Mouse (Mus musculus): Measurements from ENCODE around the gene Dppa3. TPM values are rescaled to one million over a fixed set of nuclear protein-coding genes. Genes with fewer than 3 reads are reported as not detected.
"Not testable (repeated sequence)": the region's sequence is repeated elsewhere in the genome, so short reads cannot be mapped to it uniquely, and the experiment has no call there.

Dppa3 gene
- polyA plus RNA-seq, 1 experiment from 2014 or later, result not detected

DNA sequence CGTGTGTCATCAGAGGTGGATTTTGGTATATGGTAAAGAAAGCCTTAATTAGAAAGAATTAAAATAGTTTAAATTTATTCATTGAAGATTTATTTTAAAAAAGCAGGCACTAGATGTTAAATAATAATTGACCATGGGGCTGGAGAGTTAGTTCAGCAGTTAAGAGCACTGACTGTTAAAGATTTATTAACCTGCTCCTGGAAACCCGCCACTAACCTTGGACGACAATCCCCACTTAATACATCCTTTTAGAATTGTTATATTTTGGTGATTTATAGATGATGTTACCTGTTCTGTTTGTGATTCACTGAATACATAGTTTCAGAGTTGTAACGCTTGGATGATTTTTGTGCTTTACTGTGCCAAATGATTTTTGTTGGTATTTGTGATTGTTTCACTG is 11.4 kb downstream of the Dppa3 start:
- H3K4me2 ChIP-seq (ENCODE audit: low read depth, low read length); H3K27me3 ChIP-seq (ENCODE audit: control insufficient read depth, insufficient read depth, low read length); DNase-seq (ENCODE audit: low spot score); H3K9me3 ChIP-seq (replicated peaks; ENCODE audit: control insufficient read depth, low read length); H3K9ac ChIP-seq (replicated peaks; ENCODE audit: low read length); ATAC-seq (replicated peaks; ENCODE audit: insufficient number of reproducible peaks, low FRiP score, low TSS enrichment, low read depth); H3K4me3 ChIP-seq (ENCODE audit: low read depth, low read length); H3K4me1 ChIP-seq (ENCODE audit: control insufficient read depth, insufficient read depth, low read length); H3K27ac ChIP-seq (replicated peaks; ENCODE audit: low read depth, low read length); H3K36me3 ChIP-seq (replicated peaks; ENCODE audit: control insufficient read depth, insufficient read depth, low read depth, low read length): not testable (repeated sequence)
- WGBS, result 89% methylated on average over 4 of the region's 4 CpGs

DNA sequence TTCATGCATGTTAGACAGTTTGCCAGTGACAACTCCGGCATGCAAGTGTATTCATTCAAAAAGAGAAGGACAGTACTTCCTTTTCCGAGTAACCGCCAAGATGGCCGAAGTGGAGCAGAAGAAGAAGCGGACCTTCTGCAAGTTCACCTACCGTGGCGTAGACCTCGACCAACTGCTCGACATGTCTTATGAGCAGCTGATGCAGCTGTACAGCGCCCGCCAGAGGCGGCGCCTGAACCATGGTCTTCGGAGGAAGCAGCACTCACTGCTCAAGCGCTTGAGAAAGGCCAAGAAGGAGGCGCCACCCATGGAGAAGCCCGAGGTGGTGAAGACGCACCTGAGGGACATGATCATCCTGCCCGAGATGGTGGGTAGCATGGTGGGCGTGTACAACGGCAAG is 18.0 kb downstream of the Dppa3 start:
- H3K4me3 ChIP-seq (ENCODE audit: low read depth, low read length); H3K9ac ChIP-seq (replicated peaks; ENCODE audit: low read length); H3K9me3 ChIP-seq (replicated peaks; ENCODE audit: control insufficient read depth, low read length); H3K27me3 ChIP-seq (ENCODE audit: control insufficient read depth, insufficient read depth, low read length); H3K27ac ChIP-seq (replicated peaks; ENCODE audit: low read depth, low read length); H3K4me1 ChIP-seq (ENCODE audit: control insufficient read depth, insufficient read depth, low read length); DNase-seq (ENCODE audit: low spot score); ATAC-seq (replicated peaks; ENCODE audit: insufficient number of reproducible peaks, low FRiP score, low TSS enrichment, low read depth); H3K36me3 ChIP-seq (replicated peaks; ENCODE audit: control insufficient read depth, insufficient read depth, low read depth, low read length); H3K4me2 ChIP-seq (ENCODE audit: low read depth, low read length): not testable (repeated sequence)
- 95% methylated on average over 19 of the region's 21 CpGs for WGBS

DNA sequence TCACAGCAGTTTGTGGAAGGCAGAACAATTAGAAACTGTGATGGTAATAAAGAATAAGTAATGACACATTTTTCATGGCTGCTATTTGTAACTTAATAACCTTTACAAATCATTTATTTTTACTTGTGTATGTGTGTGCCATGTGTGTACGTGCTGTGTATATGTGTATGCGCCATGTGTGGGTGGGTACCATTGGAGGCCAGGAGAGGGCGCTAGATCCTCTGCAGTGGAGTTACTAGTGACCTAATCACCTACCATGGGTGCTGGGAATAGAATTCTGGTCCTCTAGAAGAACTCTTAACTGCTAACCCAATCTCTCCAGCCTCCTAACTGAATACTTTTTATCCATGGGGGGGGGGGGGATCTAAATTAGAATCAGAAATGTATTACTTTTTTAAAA is 23.7 kb downstream of the Dppa3 start:
- no peak overlapping the region for H3K9ac ChIP-seq (replicated peaks; ENCODE audit: low read length)
- H3K9me3 ChIP-seq (replicated peaks; ENCODE audit: control insufficient read depth, low read length), result no peaks in the 10 kb centered on the region
- no peaks in the 10 kb centered on the region for H3K27me3 ChIP-seq (ENCODE audit: control insufficient read depth, insufficient read depth, low read length)
- DNase-seq (ENCODE audit: low spot score) (no peak), ATAC-seq (replicated peaks; ENCODE audit: insufficient number of reproducible peaks, low FRiP score, low TSS enrichment, low read depth) (no peak)
- H3K4me2 ChIP-seq (ENCODE audit: low read depth, low read length), result no peak overlapping the region
- WGBS, result 74% methylated on average over 3 of the region's 3 CpGs
- no peaks in the 10 kb centered on the region for H3K36me3 ChIP-seq (replicated peaks; ENCODE audit: control insufficient read depth, insufficient read depth, low read depth, low read length)
- H3K4me1 ChIP-seq (ENCODE audit: control insufficient read depth, insufficient read depth, low read length), result no peaks in the 10 kb centered on the region
- no peak overlapping the region for H3K27ac ChIP-seq (replicated peaks; ENCODE audit: low read depth, low read length)
- H3K4me3 ChIP-seq (ENCODE audit: low read depth, low read length), result no peak overlapping the region

DNA sequence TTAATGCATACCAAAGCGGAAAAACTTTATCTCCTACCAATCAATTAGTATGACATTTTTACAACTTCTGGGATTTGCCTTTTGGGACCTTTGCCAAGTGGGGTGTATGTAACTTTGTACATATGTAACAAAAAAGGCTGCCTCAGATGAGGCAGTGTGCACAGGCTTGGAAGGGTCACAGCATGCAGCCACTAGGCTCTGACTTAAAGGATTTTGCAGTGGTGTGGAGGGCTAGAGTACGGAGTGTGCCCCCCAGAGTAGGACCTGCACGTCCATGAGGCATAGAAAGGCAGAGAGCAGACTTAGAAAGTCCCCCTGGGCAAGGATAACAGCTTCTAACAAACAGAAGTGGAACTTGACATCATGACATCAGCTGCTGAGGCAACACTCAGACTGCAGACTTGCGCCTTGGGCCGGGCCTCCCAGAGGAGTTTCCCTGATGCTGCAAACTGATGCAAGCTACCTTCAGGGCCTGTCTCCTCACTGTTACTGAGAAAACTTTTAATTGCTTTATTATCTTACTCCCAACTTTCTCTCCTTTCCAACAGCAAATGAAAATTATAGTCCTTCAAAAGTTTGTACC is 24.3 kb downstream of the Dppa3 start:
- Histone ChIP-seq H3K9me3 (replicated peaks; ENCODE audit: control insufficient read depth, low read length) (no peaks in the 10 kb centered on the region), H3K36me3 (replicated peaks; ENCODE audit: control insufficient read depth, insufficient read depth, low read depth, low read length) (no peaks in the 10 kb centered on the region), H3K4me1 (ENCODE audit: control insufficient read depth, insufficient read depth, low read length) (no peaks in the 10 kb centered on the region), H3K27ac (replicated peaks; ENCODE audit: low read depth, low read length) (no peak overlapping the region), H3K4me2 (ENCODE audit: low read depth, low read length) (no peak overlapping the region), H3K4me3 (ENCODE audit: low read depth, low read length) (no peak overlapping the region), H3K27me3 (ENCODE audit: control insufficient read depth, insufficient read depth, low read length) (no peaks in the 10 kb centered on the region), H3K9ac (replicated peaks; ENCODE audit: low read length) (no peak overlapping the region)
- 70% methylated on average over 5 of the region's 5 CpGs for WGBS
- no peak for DNase-seq (ENCODE audit: low spot score)
- no peak for ATAC-seq (replicated peaks; ENCODE audit: insufficient number of reproducible peaks, low FRiP score, low TSS enrichment, low read depth)

DNA sequence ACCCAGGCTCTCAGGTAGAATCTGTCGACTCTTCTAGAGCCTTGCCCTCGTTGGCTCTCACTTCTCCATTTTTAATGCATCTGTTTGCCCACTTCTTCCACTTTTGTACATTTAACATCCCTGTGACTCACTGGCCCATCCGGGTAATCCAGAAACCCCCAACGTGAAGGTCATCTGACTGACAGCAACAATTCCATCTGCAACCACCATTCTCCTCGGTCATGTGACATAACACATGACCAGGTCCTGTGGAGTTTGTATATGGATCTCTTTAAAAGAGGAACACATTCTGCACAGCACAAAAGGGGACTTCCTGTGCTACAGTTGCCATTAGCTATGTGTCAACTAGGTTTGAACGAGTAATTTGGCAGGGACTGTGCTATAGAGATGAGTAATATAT is 28.1 kb downstream of the Dppa3 start:
- Histone ChIP-seq H3K27me3 (ENCODE audit: control insufficient read depth, insufficient read depth, low read length) (no peaks in the 10 kb centered on the region), H3K9me3 (replicated peaks; ENCODE audit: control insufficient read depth, low read length) (no peaks in the 10 kb centered on the region), H3K4me3 (ENCODE audit: low read depth, low read length) (no peak overlapping the region), H3K27ac (replicated peaks; ENCODE audit: low read depth, low read length) (no peak overlapping the region), H3K4me1 (ENCODE audit: control insufficient read depth, insufficient read depth, low read length) (no peaks in the 10 kb centered on the region), H3K36me3 (replicated peaks; ENCODE audit: control insufficient read depth, insufficient read depth, low read depth, low read length) (no peaks in the 10 kb centered on the region), H3K9ac (replicated peaks; ENCODE audit: low read length) (no peak overlapping the region), H3K4me2 (ENCODE audit: low read depth, low read length) (no peak overlapping the region)
- WGBS, result 87% methylated on average over 6 of the region's 6 CpGs
- no peak for ATAC-seq (replicated peaks; ENCODE audit: insufficient number of reproducible peaks, low FRiP score, low TSS enrichment, low read depth)
- DNase-seq (ENCODE audit: low spot score), result no peak

DNA sequence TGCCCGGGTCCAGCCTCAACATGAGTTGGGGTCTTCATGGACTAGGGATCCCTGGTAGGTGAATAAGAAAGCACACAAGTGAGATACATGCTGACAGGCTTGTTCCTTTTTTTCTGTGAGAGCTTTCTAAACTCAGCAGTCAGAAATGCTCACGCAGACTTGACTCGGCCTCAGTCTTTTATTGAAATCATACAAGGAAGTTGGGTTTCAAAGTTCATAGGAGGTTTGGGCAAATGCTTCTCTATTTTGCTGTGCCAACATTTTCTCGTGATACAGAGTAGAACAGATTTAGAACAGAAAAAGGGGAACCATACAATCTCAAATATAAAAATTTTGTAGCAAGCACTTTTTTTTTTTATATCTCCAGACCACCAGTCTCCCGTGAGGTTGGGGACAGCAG is 31.4 kb downstream of the Dppa3 start:
- ATAC-seq (replicated peaks; ENCODE audit: insufficient number of reproducible peaks, low FRiP score, low TSS enrichment, low read depth) (no peak), DNase-seq (ENCODE audit: low spot score) (no peak)
- no peak overlapping the region for H3K4me2 ChIP-seq (ENCODE audit: low read depth, low read length)
- no peaks in the 10 kb centered on the region for H3K4me1 ChIP-seq (ENCODE audit: control insufficient read depth, insufficient read depth, low read length)
- no peak overlapping the region for H3K9ac ChIP-seq (replicated peaks; ENCODE audit: low read length)
- no peak overlapping the region for H3K4me3 ChIP-seq (ENCODE audit: low read depth, low read length)
- H3K36me3 ChIP-seq (replicated peaks; ENCODE audit: control insufficient read depth, insufficient read depth, low read depth, low read length), result no peaks in the 10 kb centered on the region
- H3K9me3 ChIP-seq (replicated peaks; ENCODE audit: control insufficient read depth, low read length), result no peaks in the 10 kb centered on the region
- H3K27me3 ChIP-seq (ENCODE audit: control insufficient read depth, insufficient read depth, low read length), result no peaks in the 10 kb centered on the region
- no peak overlapping the region for H3K27ac ChIP-seq (replicated peaks; ENCODE audit: low read depth, low read length)
- WGBS, result 85% methylated on average over 5 of the region's 5 CpGs

DNA sequence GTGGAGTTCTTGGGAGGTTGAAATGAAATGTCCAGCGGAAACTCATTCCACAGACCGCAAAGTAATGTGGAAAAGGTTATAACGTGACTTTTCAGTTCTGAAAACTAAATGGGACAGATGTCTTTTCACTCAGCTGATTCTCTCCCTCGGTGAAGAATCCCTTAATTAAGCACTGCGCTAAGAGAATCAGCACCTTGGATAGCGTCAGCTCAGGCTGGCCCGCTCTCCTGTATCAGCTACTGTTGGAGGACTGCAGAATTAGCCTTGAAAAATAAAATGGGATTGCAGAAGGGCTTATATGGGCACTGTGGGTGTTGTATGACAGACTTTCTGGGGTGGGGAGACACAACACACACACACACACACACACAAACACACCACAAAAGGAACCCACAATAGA is 33.4 kb downstream of the Dppa3 start:
- H3K4me1 ChIP-seq (ENCODE audit: control insufficient read depth, insufficient read depth, low read length), result no peaks in the 10 kb centered on the region
- H3K27me3 ChIP-seq (ENCODE audit: control insufficient read depth, insufficient read depth, low read length), result no peaks in the 10 kb centered on the region
- no peak overlapping the region for H3K4me3 ChIP-seq (ENCODE audit: low read depth, low read length)
- DNase-seq (ENCODE audit: low spot score), result peak; percentile 81
- no peak overlapping the region for H3K27ac ChIP-seq (replicated peaks; ENCODE audit: low read depth, low read length)
- WGBS, result 15% methylated on average over 7 of the region's 7 CpGs
- no peak overlapping the region for H3K9ac ChIP-seq (replicated peaks; ENCODE audit: low read length)
- no peaks in the 10 kb centered on the region for H3K36me3 ChIP-seq (replicated peaks; ENCODE audit: control insufficient read depth, insufficient read depth, low read depth, low read length)
- H3K9me3 ChIP-seq (replicated peaks; ENCODE audit: control insufficient read depth, low read length), result no peaks in the 10 kb centered on the region
- no peak for ATAC-seq (replicated peaks; ENCODE audit: insufficient number of reproducible peaks, low FRiP score, low TSS enrichment, low read depth)
- no peak overlapping the region for H3K4me2 ChIP-seq (ENCODE audit: low read depth, low read length)

DNA sequence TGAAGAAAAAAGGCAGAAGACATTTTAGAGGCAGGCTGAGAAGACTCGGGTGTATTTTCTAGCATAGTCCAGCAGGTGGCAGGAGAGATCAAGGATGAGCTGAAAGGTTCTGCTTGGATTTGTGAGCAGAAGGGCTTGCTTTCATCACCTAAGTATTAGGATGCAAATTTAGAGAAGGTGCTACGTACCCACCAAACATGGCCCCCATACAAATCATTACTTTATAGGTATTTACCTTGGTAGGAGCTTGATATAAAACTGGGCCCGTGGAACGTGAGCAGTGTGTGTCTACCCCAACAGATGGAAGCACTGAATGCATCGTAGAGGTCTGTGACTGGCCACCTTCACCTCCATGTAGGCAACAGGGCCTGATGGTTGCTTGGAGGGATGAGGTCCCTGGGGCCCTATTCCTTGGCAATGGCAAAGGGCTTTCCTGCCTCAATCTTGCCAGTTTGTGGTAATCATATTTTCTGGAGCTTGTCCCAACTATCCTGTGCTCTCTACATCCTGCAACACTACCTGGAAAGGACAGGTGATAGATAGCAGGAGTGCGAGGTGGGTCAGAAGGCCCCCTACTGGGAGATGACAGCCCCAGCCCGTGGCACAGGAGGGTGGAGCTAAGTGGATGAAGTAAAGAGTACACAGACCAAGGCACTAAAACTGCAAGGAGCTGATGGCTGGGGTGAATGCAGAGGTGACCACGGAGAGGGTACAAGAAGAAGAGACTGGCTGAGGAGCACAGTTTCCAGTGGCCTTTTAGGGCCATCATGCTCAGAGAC is 34.6 kb downstream of the Dppa3 start:
- WGBS, result 44% methylated on average over 8 of the region's 8 CpGs
- H3K4me3 ChIP-seq (ENCODE audit: low read depth, low read length), result no peak overlapping the region
- no peak overlapping the region for H3K4me2 ChIP-seq (ENCODE audit: low read depth, low read length)
- no peaks in the 10 kb centered on the region for H3K4me1 ChIP-seq (ENCODE audit: control insufficient read depth, insufficient read depth, low read length)
- H3K36me3 ChIP-seq (replicated peaks; ENCODE audit: control insufficient read depth, insufficient read depth, low read depth, low read length), result no peaks in the 10 kb centered on the region
- no peaks in the 10 kb centered on the region for H3K27me3 ChIP-seq (ENCODE audit: control insufficient read depth, insufficient read depth, low read length)
- peak; percentile 69 for DNase-seq (ENCODE audit: low spot score)
- H3K9me3 ChIP-seq (replicated peaks; ENCODE audit: control insufficient read depth, low read length), result no peaks in the 10 kb centered on the region
- H3K27ac ChIP-seq (replicated peaks; ENCODE audit: low read depth, low read length), result no peak overlapping the region
- no peak for ATAC-seq (replicated peaks; ENCODE audit: insufficient number of reproducible peaks, low FRiP score, low TSS enrichment, low read depth)
- no peak overlapping the region for H3K9ac ChIP-seq (replicated peaks; ENCODE audit: low read length)

Data from embryonic facial prominence, embryonic 11.5 days (tissue).